Mouse (Mus musculus) cerebellum, adult 2 months (tissue): Measurements from ENCODE around the gene Mrpl10.

Experiments
- CTCF ChIP-seq: fragments of 200-500 bp; IDR thresholded peaks from 2 replicates; pipeline ENCODE4 v1.5.1; 2011; ENCODE audit warnings: low read depth, mild to moderate bottlenecking, control low read depth, low read length, moderate library complexity, borderline replicate concordance; ENCODE audit not compliant: insufficient read depth
- POLR2A ChIP-seq: fragments of 200-500 bp; IDR thresholded peaks from 2 replicates; pipeline ENCODE4 v1.6.1; 2011; ENCODE audit warnings: low read length, control low read depth, borderline replicate concordance; ENCODE audit not compliant: insufficient read depth

GRCm38 (mm10) chr11:96995836-96996772 is 45.3 kb upstream of the Mrpl10 start:
- TF ChIP-seq POLR2A = no peak
- no peak for TF ChIP-seq CTCF
